11 mouse cellular contexts compared by ENCODE assay signal in genomic region chr5:89763189-89764187, GRCm38 (mm10).
A peak's percentile ranks its signal among the peaks of the same experiment; 100 is the strongest.
DNase-seq lines count a peak whose midpoint lies in the region; ATAC-seq and TF ChIP-seq lines count a peak whose summit lies in the region.
"Had no signal": no experiment of that assay in that cellular context is flagged by ENCODE, and none has a peak within 500 bp of the region (broad histone marks: within the 10 kb centered on the region; RNA-seq: fewer than 3 reads in every experiment).

No protein-coding gene starts in this region.

- ATAC-seq in heart, embryonic 15.5 days (replicated peaks; ENCODE audit: insufficient number of reproducible peaks, insufficient read depth, low FRiP score, low read depth) = no peak
- ATAC-seq in embryonic facial prominence, embryonic 11.5 days (replicated peaks; ENCODE audit: insufficient number of reproducible peaks, low FRiP score, low TSS enrichment, low read depth) = peak; percentile 91
- peak; percentile 79 for ATAC-seq in hindbrain, postnatal 0 days
- ATAC-seq in neural tube, embryonic 14.5 days (ENCODE audit: low read depth) = peak; percentile 88

- no peak overlapping the region for H3K4me3 ChIP-seq in heart, embryonic 15.5 days
- H3K4me3 ChIP-seq in embryonic facial prominence, embryonic 11.5 days (ENCODE audit: low read depth, low read length) = no peak overlapping the region
- no peak overlapping the region for H3K4me3 ChIP-seq in hindbrain, postnatal 0 days (ENCODE audit: low read length)
- H3K4me3 ChIP-seq in neural tube, embryonic 14.5 days (ENCODE audit: low read depth, low read length) = no peak overlapping the region
- H3K4me3 ChIP-seq: liver, embryonic 15.5 days; stomach, embryonic 15.5 days had no signal

- no peaks in the 10 kb centered on the region for H3K27me3 ChIP-seq in heart, embryonic 15.5 days
- no peaks in the 10 kb centered on the region for H3K27me3 ChIP-seq in embryonic facial prominence, embryonic 11.5 days (ENCODE audit: control insufficient read depth, insufficient read depth, low read length)
- no peaks in the 10 kb centered on the region for H3K27me3 ChIP-seq in hindbrain, postnatal 0 days (ENCODE audit: insufficient read depth, low read length)
- H3K27me3 ChIP-seq in neural tube, embryonic 14.5 days (ENCODE audit: control insufficient read depth, insufficient read depth, low read length) = no peaks in the 10 kb centered on the region
- H3K27me3 ChIP-seq: liver, embryonic 15.5 days; stomach, embryonic 15.5 days had no signal

- H3K9me3 ChIP-seq in heart, embryonic 15.5 days (replicated peaks) = no peaks in the 10 kb centered on the region
- no peaks in the 10 kb centered on the region for H3K9me3 ChIP-seq in embryonic facial prominence, embryonic 11.5 days (replicated peaks; ENCODE audit: control insufficient read depth, low read length)
- H3K9me3 ChIP-seq in hindbrain, postnatal 0 days (ENCODE audit: low read length) = no peaks in the 10 kb centered on the region
- no peaks in the 10 kb centered on the region for H3K9me3 ChIP-seq in neural tube, embryonic 14.5 days (ENCODE audit: control insufficient read depth, low read length)
- H3K9me3 ChIP-seq: liver, embryonic 15.5 days; stomach, embryonic 15.5 days had no signal

- peaks cover 7% of the 10 kb centered on the region; the same call in 1 of the 2 replicates for H3K4me1 ChIP-seq in heart, embryonic 15.5 days (replicated peaks)
- H3K4me1 ChIP-seq in embryonic facial prominence, embryonic 11.5 days (ENCODE audit: control insufficient read depth, insufficient read depth, low read length) = no peaks in the 10 kb centered on the region; the same call in 1 of the 2 replicates
- 0 out of 2 replicates have a peak, but pooled peaks cover 3% of the 10 kb centered on the region for H3K4me1 ChIP-seq in hindbrain, postnatal 0 days (ENCODE audit: insufficient read depth, low read length)
- no peaks in the 10 kb centered on the region for H3K4me1 ChIP-seq in neural tube, embryonic 14.5 days (ENCODE audit: control insufficient read depth, insufficient read depth, low read length)
- H3K4me1 ChIP-seq: liver, embryonic 15.5 days; stomach, embryonic 15.5 days had no signal

- DNase-seq in heart, postnatal 36 days = no peak
- DNase-seq in embryonic facial prominence, embryonic 11.5 days (ENCODE audit: low spot score) = peak; percentile 54
- DNase-seq in hindbrain, postnatal 0 days (ENCODE audit: low spot score) = peak; percentile 17
- no peak for DNase-seq in natural killer cell, adult 2 months (ENCODE audit: low spot score in 2 of 2)
- no peak for DNase-seq in thymus, postnatal 10 days (ENCODE audit: low spot score in 2 of 2)
- DNase-seq in cerebellum, postnatal 10 days = no peak
- DNase-seq: cerebellum, adult 11 months had no signal

- H3K4me2 ChIP-seq in heart, embryonic 15.5 days = peak overlapping the region; percentile 18; the same call in 1 of the 2 replicates
- H3K4me2 ChIP-seq in embryonic facial prominence, embryonic 11.5 days (ENCODE audit: low read depth, low read length) = no peak overlapping the region
- no peak overlapping the region for H3K4me2 ChIP-seq in hindbrain, postnatal 0 days (ENCODE audit: low read depth, low read length)
- no peak overlapping the region for H3K4me2 ChIP-seq in neural tube, embryonic 14.5 days (ENCODE audit: low read depth, low read length)
- H3K4me2 ChIP-seq: liver, embryonic 15.5 days; stomach, embryonic 15.5 days had no signal

- intact Hi-C loops in heart, postnatal 36 days (cut with DNase I) = no loop called here

- 24% methylated on average over 11 of the region's 11 CpGs for WGBS in heart, embryonic 15.5 days
- WGBS in embryonic facial prominence, embryonic 11.5 days = 14% methylated on average over 11 of the region's 11 CpGs
- WGBS in hindbrain, postnatal 0 days = 12% methylated on average over 11 of the region's 11 CpGs
- WGBS in neural tube, embryonic 14.5 days = 8% methylated on average over 11 of the region's 11 CpGs

- no peak for TF ChIP-seq CTCF in hindbrain, postnatal 0 days (IDR thresholded peaks at IDR 0.05; ENCODE audit: low read depth)

- H3K36me3 ChIP-seq in heart, embryonic 15.5 days = no peaks in the 10 kb centered on the region
- H3K36me3 ChIP-seq in embryonic facial prominence, embryonic 11.5 days (replicated peaks; ENCODE audit: control insufficient read depth, insufficient read depth, low read depth, low read length) = no peaks in the 10 kb centered on the region
- H3K36me3 ChIP-seq in hindbrain, postnatal 0 days (ENCODE audit: insufficient read depth, low read length) = no peaks in the 10 kb centered on the region
- no peaks in the 10 kb centered on the region for H3K36me3 ChIP-seq in neural tube, embryonic 14.5 days (ENCODE audit: control insufficient read depth, insufficient read depth, low read length)
- H3K36me3 ChIP-seq: liver, embryonic 15.5 days; stomach, embryonic 15.5 days had no signal

- no peak overlapping the region for H3K27ac ChIP-seq in heart, embryonic 15.5 days
- H3K27ac ChIP-seq in embryonic facial prominence, embryonic 11.5 days (replicated peaks; ENCODE audit: low read depth, low read length) = no peak overlapping the region
- H3K27ac ChIP-seq in hindbrain, postnatal 0 days = no peak overlapping the region
- no peak overlapping the region for H3K27ac ChIP-seq in neural tube, embryonic 14.5 days (ENCODE audit: low read depth, low read length)
- H3K27ac ChIP-seq: liver, embryonic 15.5 days; stomach, embryonic 15.5 days had no signal

- no peak overlapping the region for H3K9ac ChIP-seq in heart, embryonic 15.5 days
- H3K9ac ChIP-seq in embryonic facial prominence, embryonic 11.5 days (replicated peaks; ENCODE audit: low read length) = no peak overlapping the region
- H3K9ac ChIP-seq in hindbrain, postnatal 0 days (replicated peaks; ENCODE audit: low read length) = no peak overlapping the region
- no peak overlapping the region for H3K9ac ChIP-seq in neural tube, embryonic 14.5 days (replicated peaks; ENCODE audit: low read depth, low read length)
- H3K9ac ChIP-seq: liver, embryonic 15.5 days; stomach, embryonic 15.5 days had no signal

Comparison
In these comparisons a context has a peak if more than half of its experiments do, and no peak if none do; other contexts are left out.
1. DNase-seq: peak in embryonic facial prominence, embryonic 11.5 days (single experiment) and hindbrain, postnatal 0 days (single experiment); none in heart, postnatal 36 days (0 of 2), natural killer cell, adult 2 months (0 of 2), thymus, postnatal 10 days (0 of 2) and cerebellum, postnatal 10 days (0 of 2).